Mouse (Mus musculus) olfactory bulb, adult 2 months (tissue): Measurements from ENCODE around the gene Mnx1. TPM values are rescaled to one million over a fixed set of nuclear protein-coding genes. Genes with fewer than 3 reads are reported as not detected.

Source experiments
- H3K27ac ChIP-seq: fragments of 200-500 bp; 2 replicates; pipeline ENCODE4 v1.5.1; 2012; ENCODE audit warnings: low read depth, low read length; ENCODE audit not compliant: insufficient read depth
- H3K4me1 ChIP-seq: fragments of 200-500 bp; 2 replicates; pipeline ENCODE4 v1.6.1; 2012; ENCODE audit warnings: low read length; ENCODE audit not compliant: control insufficient read depth, insufficient read depth
- H3K4me3 ChIP-seq: fragments of 200-500 bp; 2 replicates; pipeline ENCODE4 v1.5.1; 2012; ENCODE audit warnings: mild to moderate bottlenecking, low read depth, low read length, moderate library complexity; ENCODE audit not compliant: insufficient read depth
- CTCF ChIP-seq: fragments of 200-500 bp; IDR thresholded peaks from 2 replicates; pipeline ENCODE4 v1.5.1; 2012; ENCODE audit warnings: low read depth, mild to moderate bottlenecking, low read length, moderate library complexity; ENCODE audit not compliant: insufficient read depth
- POLR2A ChIP-seq: fragments of 200-500 bp; IDR thresholded peaks from 2 replicates; pipeline ENCODE4 v1.6.1; 2012; ENCODE audit warnings: mild to moderate bottlenecking, low read depth, low read length, moderate library complexity; ENCODE audit not compliant: insufficient read depth
- WGBS: fragments of 180-500 bp; shearing (Covaris S2); methylation state at CpG from one replicate; pipeline ENCODE4 v1.1.7; 2018; 5-methylcytosine and 5-hydroxymethylcytosine counted together
- polyA plus RNA-seq: library from polyadenylated mRNA; stranded (reverse); fragments of >200 nt; gene quantifications from 2 replicates; pipeline ENCODE4 v1.2.4, GENCODE M21; 2012; ENCODE audit warnings: low replicate concordance; ENCODE audit not compliant: missing spikeins, insufficient read depth, insufficient read length

Mnx1 gene
- not detected in 2 replicates for polyA plus RNA-seq

DNA sequence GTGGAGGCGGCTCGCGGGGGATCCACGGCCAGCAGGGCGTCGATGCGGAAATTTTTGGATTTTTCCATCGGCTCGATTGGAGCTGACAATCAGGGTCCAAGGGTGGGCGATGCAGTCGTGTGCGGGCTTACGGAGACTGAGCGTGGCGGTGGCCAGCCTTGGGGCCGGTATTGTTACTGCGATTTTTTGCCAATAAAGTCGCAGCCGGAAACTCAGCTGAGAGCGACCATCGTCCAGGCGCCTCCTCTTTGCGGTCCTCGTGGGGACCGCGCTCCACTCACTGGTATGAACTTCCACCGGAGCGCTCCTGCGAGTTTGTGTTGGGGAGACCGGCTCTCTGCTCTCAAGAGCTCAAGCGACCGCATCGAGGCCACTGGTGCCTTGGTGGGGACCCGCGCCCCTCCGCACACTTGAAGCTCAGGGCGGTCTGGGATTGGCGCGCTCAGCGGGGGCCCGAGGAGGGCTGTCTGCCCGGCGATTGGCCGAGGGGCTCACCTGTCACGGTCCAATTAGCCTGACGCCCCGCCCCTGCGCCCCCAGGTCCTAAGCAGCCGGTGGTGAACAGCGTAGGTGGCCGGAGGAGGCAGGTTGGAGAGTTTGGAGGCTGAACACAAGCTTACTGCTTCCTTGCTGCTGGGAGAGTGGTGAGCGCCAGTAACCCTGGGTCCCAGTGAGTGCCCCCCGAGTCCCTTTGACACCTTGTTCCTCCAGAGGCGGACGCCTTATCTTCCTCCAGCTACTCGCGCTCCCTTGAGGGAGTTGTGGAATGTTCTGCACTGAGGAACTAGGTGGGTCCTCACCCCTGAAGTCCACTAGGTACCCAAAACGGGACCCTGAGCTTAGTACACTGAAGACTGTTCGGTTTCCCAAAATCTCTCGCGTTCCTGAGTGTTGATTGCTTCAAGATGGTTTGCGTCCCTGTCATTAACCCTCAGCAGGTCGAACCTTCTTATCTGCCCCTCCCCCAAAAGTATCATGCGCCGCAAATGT lies at the start of gene Mnx1:
Gene Mnx1, minus strand, starts transcription at position 263 of the 990 bp plus-strand sequence.
- H3K27ac ChIP-seq, result no peak within 1 kb of the TSS
- H3K4me3 ChIP-seq, result no peak within 1 kb of the TSS
- TF ChIP-seq POLR2A, result no peak
- TF ChIP-seq CTCF, result no peak
- peaks cover 13% of the 10 kb centered on the region; the same call in 1 of the 2 replicates for H3K4me1 ChIP-seq
- 2% methylated on average over 65 of the region's 65 CpGs for WGBS

DNA sequence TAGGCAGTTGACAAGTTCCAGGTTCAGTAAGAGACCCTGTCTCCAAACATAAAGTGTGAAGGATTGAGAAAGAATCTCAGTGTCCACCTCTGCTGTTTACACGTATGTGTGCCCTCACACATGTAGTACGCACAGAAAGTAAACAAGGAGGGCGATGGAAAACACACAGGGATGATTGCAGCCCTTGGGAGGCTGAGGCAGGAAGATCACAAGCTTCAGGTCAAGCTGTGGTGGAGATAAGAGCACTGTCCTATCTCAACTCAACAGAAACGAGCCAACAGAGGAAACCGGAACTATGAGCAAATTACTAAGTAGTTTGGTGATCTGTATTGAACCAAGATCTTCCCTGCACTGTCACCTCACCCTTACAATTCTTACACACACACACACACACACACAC lies 38.2 kb upstream of the Mnx1 start:
- TF ChIP-seq POLR2A (no peak), CTCF (no peak)
- Histone ChIP-seq H3K4me1 (no peaks in the 10 kb centered on the region), H3K4me3 (no peak overlapping the region), H3K27ac (no peak overlapping the region)
- WGBS, result 92% methylated on average over 5 of the region's 5 CpGs

DNA sequence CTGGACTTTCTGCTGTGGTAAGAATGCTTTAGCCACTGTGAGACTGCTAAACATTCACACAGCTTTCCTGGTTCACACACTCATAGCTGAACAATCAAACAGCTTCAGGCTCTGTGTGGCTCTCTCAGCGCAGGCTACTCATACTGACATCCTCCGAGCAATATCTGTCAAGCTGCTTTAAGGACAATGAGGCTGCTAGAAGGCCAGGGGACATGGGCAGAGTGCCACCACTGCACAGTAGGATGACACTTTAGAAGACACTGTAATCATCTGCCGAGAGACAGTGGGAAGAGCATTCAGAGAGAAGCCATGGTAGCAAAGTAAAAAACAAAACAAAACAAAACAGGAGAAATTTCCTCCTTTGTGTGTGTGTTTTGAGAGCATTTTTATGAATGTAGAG lies 37.6 kb upstream of the Mnx1 start:
- H3K4me1 ChIP-seq, result no peaks in the 10 kb centered on the region
- no peak overlapping the region for H3K4me3 ChIP-seq
- 53% methylated on average over 3 of the region's 3 CpGs for WGBS
- TF ChIP-seq CTCF (no peak), POLR2A (no peak)
- no peak overlapping the region for H3K27ac ChIP-seq

DNA sequence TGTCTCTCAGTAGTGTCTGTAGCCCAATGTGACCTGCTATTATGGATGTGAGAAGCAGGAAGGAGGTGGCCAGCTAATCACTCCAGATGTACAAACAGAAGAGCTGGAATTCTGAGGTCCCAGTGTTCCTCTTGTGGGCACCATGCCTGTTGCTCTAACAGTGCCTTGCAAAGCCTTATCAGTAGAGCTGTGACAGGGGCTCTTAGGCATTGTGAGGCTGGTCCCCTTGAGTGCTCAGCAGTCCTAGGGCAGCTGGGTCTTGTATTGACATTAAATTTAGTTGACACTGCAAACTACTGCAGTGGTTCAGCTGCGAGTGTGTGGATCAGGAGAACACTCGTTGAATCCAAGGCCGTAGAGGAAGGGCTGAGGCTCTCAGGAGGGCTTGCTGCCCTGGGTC lies 28.7 kb upstream of the Mnx1 start:
- no peak overlapping the region for H3K4me3 ChIP-seq
- no peak overlapping the region for H3K27ac ChIP-seq
- WGBS, result 85% methylated on average over 3 of the region's 3 CpGs
- no peak for TF ChIP-seq CTCF
- TF ChIP-seq POLR2A, result no peak
- no peaks in the 10 kb centered on the region for H3K4me1 ChIP-seq

DNA sequence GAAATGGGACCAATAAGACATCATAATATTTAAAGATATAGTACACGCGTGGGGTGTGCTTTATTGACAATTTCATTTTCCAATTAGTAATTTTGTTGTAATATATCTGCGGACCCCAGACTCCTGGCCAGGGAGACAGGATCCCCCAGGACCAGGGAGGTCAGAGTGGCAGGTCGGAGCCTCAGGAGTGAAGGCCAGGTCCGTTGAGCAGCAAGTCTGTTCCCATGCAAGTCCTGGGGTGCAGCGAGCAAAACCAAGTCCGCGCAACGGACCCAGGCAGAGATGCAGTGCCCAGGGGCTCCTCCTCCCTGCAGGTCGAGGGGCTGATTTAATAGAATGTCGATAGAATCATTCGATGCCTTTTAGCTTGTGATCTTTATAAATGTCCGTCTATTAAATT lies 9.1 kb upstream of the Mnx1 start:
- Histone ChIP-seq H3K4me3 (no peak overlapping the region), H3K4me1 (0 out of 2 replicates have a peak, but pooled peaks cover 2% of the 10 kb centered on the region), H3K27ac (no peak overlapping the region)
- 14% methylated on average over 13 of the region's 13 CpGs for WGBS
- TF ChIP-seq CTCF, result no peak
- no peak for TF ChIP-seq POLR2A

DNA sequence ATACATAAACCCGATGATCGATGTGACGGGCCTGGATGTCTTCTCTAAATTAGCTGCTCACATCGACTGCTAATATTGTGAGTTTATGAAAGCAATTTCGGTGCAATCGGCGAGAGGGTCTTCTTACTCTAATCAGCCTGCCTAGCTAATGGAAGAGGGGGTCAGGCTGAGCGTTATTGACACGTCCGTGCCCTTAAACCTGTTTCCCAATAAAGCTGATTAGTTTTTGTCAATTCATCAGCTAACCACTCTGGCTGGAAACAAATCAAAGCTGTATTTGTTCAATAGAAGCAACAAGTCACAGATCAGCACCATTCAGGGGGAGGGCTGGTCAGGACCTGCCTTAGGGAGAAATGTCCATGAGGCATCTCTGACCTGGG lies 7.7 kb upstream of the Mnx1 start:
- 0 out of 2 replicates have a peak, but pooled peaks cover 2% of the 10 kb centered on the region for H3K4me1 ChIP-seq
- WGBS, result 2% methylated on average over 10 of the region's 10 CpGs
- no peak for TF ChIP-seq CTCF
- TF ChIP-seq POLR2A, result no peak
- H3K4me3 ChIP-seq, result no peak overlapping the region
- no peak overlapping the region for H3K27ac ChIP-seq

DNA sequence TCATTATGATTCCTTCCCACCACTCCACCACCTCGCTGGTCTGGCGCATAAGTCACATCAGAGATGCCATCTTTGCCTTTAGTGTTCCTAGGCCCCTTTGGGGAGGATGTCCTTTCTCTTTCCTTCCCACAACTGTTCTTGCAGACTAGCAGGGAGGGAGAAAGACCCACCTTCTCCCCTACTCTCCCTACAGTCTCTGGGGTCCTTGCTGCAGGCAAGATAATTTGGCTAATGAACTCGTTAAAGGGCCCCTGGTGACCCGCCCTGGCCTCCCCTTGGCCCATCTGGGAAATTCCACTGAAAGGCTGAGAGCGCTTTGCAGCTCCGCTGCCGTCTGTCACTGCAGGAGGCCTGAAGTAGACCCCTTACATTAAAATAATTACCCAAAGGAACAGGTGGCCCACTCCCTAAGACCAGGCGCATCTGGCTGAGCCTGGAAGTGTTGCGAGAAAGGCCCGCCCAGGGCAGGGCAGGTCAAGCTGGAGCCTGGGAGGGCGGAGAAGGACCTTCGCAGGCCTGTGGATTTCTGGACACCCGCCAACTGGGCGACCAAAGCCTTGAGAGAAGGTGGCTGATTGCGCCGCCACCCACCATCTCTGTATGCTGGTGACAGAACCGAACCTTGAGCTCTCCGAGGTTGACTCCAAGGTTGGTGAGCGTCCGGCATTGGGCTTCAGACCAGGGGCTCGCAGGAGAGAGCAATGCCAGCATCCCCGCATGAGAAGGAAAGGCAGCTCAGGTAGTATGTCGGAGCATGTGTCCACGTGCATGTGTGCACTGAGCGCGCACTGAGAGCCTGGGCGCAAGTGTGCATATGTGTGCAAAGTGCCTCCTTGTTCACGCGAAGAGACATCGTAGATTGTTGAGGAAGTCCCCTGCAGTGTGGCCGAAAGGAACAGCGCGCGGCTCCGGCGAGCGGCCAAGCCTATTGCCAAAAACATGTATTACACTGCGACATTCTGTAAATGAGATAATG lies 7.0 kb upstream of the Mnx1 start:
- Histone ChIP-seq H3K4me3 (no peak overlapping the region), H3K27ac (no peak overlapping the region), H3K4me1 (0 out of 2 replicates have a peak, but pooled peaks cover 2% of the 10 kb centered on the region)
- TF ChIP-seq CTCF (no peak), POLR2A (no peak)
- 2% methylated on average over 38 of the region's 38 CpGs for WGBS

DNA sequence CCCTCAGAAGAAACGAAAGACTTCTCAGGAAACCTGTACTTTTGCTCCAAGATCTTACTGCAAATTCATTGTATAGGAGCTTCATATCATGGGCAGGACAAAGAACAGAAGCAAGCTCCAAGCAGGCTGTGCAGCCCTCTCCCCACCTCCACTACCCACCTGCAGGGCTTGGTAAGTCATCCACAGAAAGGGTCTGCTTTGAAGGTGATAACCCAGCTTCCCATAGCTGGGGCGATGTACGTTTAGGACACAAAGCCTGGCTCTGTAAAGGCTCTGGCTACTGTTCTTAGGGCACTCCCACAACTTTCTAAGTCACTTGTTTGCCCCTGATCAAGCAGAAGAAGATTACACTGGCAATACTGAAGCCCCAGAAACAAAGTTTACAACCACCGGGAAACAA lies 5.5 kb upstream of the Mnx1 start:
- 0 out of 2 replicates have a peak, but pooled peaks cover 2% of the 10 kb centered on the region for H3K4me1 ChIP-seq
- no peak overlapping the region for H3K27ac ChIP-seq
- WGBS, result 6% methylated on average over 4 of the region's 4 CpGs
- no peak for TF ChIP-seq POLR2A
- H3K4me3 ChIP-seq, result no peak overlapping the region
